Mouse (Mus musculus) heart, postnatal 0 days (tissue): ENCODE data around the gene Scgb1c1. TPM values are rescaled to one million over a fixed set of nuclear protein-coding genes. Genes with fewer than 3 reads are reported as not detected.

ENCODE experiments used
- ATAC-seq: fragments of 200-750 bp; cut with Nextera tagmentation; 2 replicates; pipeline ENCODE4 v1.8.0; 2017; ENCODE audit warnings: low read depth, moderate number of reproducible peaks, moderate library complexity; ENCODE audit not compliant: insufficient read depth
- DNase-seq: peaks from one replicate; pipeline ENCODE4 v3.0.0-alpha.2; 2016; ENCODE audit warnings: low spot score
- H3K27ac ChIP-seq: fragments of 300-500 bp; sonication (generic); 2 replicates; pipeline ENCODE4 v1.5.1; 2014; ENCODE audit warnings: low read depth, mild to moderate bottlenecking
- H3K27me3 ChIP-seq: fragments of 300-500 bp; sonication (generic); 2 replicates; pipeline ENCODE4 v1.6.1; 2014; ENCODE audit warnings: low read length, mixed read lengths; ENCODE audit not compliant: control insufficient read depth, insufficient read depth
- H3K36me3 ChIP-seq: fragments of 300-500 bp; sonication (generic); replicated peaks from 2 replicates; pipeline ENCODE4 v1.6.1; 2014; ENCODE audit warnings: low read length, mixed read lengths; ENCODE audit not compliant: control insufficient read depth, insufficient read depth
- H3K4me1 ChIP-seq: fragments of 300-500 bp; sonication (generic); 2 replicates; pipeline ENCODE4 v1.6.1; 2014; ENCODE audit warnings: antibody characterized with exemption; ENCODE audit not compliant: control insufficient read depth, insufficient read depth
- H3K4me2 ChIP-seq: fragments of 300-500 bp; sonication (generic); 2 replicates; pipeline ENCODE4 v1.6.1; 2014; ENCODE audit warnings: low read depth, mild to moderate bottlenecking, low read length, moderate library complexity
- H3K4me3 ChIP-seq: fragments of 300-500 bp; sonication (generic); 2 replicates; pipeline ENCODE4 v1.5.1; 2014; ENCODE audit warnings: low read depth, low read length
- H3K9ac ChIP-seq: fragments of 300-500 bp; sonication (generic); replicated peaks from 2 replicates; pipeline ENCODE4 v1.6.1; 2014; ENCODE audit warnings: low read depth, low read length, mixed read lengths
- H3K9me3 ChIP-seq: fragments of 300-500 bp; sonication (generic); replicated peaks from 2 replicates; pipeline ENCODE4 v1.6.1; 2016; ENCODE audit warnings: low read length; ENCODE audit not compliant: control insufficient read depth
- CTCF ChIP-seq: IDR thresholded peaks from 2 replicates; pipeline ENCODE4 v1.5.1; 2016; ENCODE audit warnings: antibody characterized with exemption, control low read depth, low read depth
- EP300 ChIP-seq: IDR thresholded peaks from 2 replicates; pipeline ENCODE4 v1.6.1; 2016; ENCODE audit warnings: antibody characterized with exemption, low read depth
- WGBS: fragments of 180-500 bp; shearing (Covaris S2); extraction: QIAGEN DNeasy Blood & Tissue Kit; methylation state at CpG from one replicate; pipeline ENCODE4 v1.1.7; 2014; 5-methylcytosine and 5-hydroxymethylcytosine counted together
- polyA plus RNA-seq: library from polyadenylated mRNA; unstranded; fragments of >200 nt; fragmentation: Nextera tagmentation; extraction: Ambion mirVana; gene quantifications from 2 replicates; pipeline ENCODE4 v1.2.1, GENCODE M21; 2015
- total RNA-seq: library from RNA; depleted of rRNA; stranded (reverse); fragments of >200 nt; gene quantifications from 2 replicates; pipeline ENCODE4 v1.2.3, GENCODE M21; 2014; ENCODE audit warnings: low replicate concordance; rRNA removed

The Scgb1c1 gene
- total RNA-seq (0.80 TPM in 1 of 2 replicates, not detected in the other), polyA plus RNA-seq (8.7 and 11.0 TPM in 2 replicates)

- Histone ChIP-seq H3K4me3 (no peak within 1 kb of the TSS), H3K9ac (no peak within 1 kb of the TSS), H3K4me1 (no peaks in the 10 kb centered on the region), H3K36me3 (no peaks in the 10 kb centered on the region), H3K9me3 (no peaks in the 10 kb centered on the region), H3K4me2 (no peak within 1 kb of the TSS), H3K27ac (no peak within 1 kb of the TSS), H3K27me3 (peaks cover 26% of the 10 kb centered on the region; the same call in 1 of the 2 replicates)
- DNase-seq (peak; percentile 81), ATAC-seq (peak; percentile 86)
- peak; percentile 87 for TF ChIP-seq CTCF
- no peak; the same call in 1 of the 2 replicates for TF ChIP-seq EP300
- 17% methylated on average over 14 of the region's 14 CpGs for WGBS
Measured at GRCm38 (mm10) chr7:140844905-140845665, at the start of gene Scgb1c1. TSS of gene Scgb1c1 (plus strand) at chr7:140845547.

DNA sequence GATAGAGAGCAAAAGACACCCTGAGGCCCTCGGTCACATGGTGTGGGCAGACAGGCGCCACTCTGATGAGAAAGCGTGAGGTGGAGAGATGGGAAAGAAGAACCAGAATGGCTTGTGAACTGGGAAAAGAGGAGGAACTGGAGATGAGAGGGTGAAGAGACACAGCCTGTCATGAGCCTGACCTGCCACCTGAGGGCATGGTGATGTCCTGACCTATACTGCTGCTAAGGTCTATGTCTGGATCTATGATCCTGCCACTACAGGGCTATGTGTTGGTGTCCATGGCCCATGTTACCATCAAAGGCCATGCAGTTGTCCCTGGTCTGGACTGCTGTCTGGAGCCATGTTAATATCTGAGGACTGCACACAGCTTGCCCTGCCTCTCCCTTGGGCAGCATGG is 47.7 kb upstream of the Scgb1c1 start:
- no peak for DNase-seq
- no peak for ATAC-seq
- H3K9me3 ChIP-seq = no peaks in the 10 kb centered on the region
- no peak overlapping the region for H3K27ac ChIP-seq
- no peaks in the 10 kb centered on the region for H3K27me3 ChIP-seq
- no peak overlapping the region for H3K4me2 ChIP-seq
- TF ChIP-seq CTCF = no peak
- TF ChIP-seq EP300 = no peak
- 84% methylated on average over 3 of the region's 3 CpGs for WGBS
- no peak overlapping the region for H3K9ac ChIP-seq
- no peak overlapping the region for H3K4me3 ChIP-seq
- no peaks in the 10 kb centered on the region for H3K4me1 ChIP-seq
- H3K36me3 ChIP-seq = no peaks in the 10 kb centered on the region

DNA sequence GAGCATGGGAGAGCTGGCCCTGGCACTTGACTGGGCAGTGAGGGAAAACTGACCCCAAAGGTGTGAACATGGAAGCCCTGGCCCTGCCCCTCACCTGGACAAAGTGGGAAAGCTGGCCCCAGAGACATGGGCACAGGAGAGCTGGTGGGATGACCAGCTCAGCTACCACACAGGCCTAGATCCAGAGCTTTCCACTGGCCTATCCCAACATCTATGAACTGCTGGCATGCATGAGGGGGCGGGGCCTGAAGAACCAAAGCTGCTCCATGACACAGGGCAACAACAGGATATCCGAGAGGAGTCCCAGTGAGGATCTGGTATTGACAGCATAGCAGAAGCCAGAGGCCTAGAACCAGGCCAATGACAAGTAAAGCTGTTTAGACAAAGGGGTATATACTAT is 47.1 kb upstream of the Scgb1c1 start:
- WGBS = 44% methylated on average over 2 of the region's 2 CpGs
- H3K27me3 ChIP-seq = no peaks in the 10 kb centered on the region
- H3K4me3 ChIP-seq = no peak overlapping the region
- H3K9me3 ChIP-seq = no peaks in the 10 kb centered on the region
- ATAC-seq = no peak
- H3K36me3 ChIP-seq = no peaks in the 10 kb centered on the region
- H3K9ac ChIP-seq = no peak overlapping the region
- no peak overlapping the region for H3K4me2 ChIP-seq
- no peak for DNase-seq
- no peak overlapping the region for H3K27ac ChIP-seq
- no peaks in the 10 kb centered on the region for H3K4me1 ChIP-seq
- TF ChIP-seq EP300 (no peak), CTCF (no peak)

DNA sequence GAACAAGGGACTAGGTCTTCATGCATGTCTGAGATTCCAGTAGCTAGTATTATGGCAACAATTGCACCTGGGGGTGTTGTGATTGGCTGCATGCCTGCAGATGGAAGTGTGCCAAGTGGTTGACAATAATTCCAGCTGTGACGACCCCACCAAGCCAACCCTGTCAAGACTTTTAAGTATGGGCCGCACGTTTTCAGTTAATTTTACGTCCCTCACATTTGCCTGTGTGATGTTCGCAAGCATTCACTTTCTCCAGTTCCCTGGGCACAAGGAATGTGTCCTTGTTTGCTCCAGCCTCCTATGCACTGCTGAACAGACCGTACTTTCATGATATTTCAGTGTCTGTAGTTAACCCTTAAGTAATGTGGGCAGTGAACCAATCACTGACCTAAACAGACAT is 42.7 kb upstream of the Scgb1c1 start:
- Histone ChIP-seq H3K27ac (no peak overlapping the region), H3K4me2 (no peak overlapping the region), H3K36me3 (no peaks in the 10 kb centered on the region), H3K9me3 (no peaks in the 10 kb centered on the region), H3K9ac (no peak overlapping the region), H3K4me3 (no peak overlapping the region), H3K4me1 (no peaks in the 10 kb centered on the region), H3K27me3 (no peaks in the 10 kb centered on the region)
- no peak for ATAC-seq
- 68% methylated on average over 6 of the region's 6 CpGs for WGBS
- no peak for DNase-seq
- no peak for TF ChIP-seq EP300
- TF ChIP-seq CTCF = no peak

GRCm38 (mm10) chr7:140805704-140806103 is 39.6 kb upstream of the Scgb1c1 start:
- WGBS = 18% methylated on average over 1 of the region's 1 CpGs
- TF ChIP-seq CTCF (peak; percentile 44), EP300 (no peak)
- Histone ChIP-seq H3K27me3 (no peaks in the 10 kb centered on the region), H3K9ac (no peak overlapping the region), H3K4me1 (no peaks in the 10 kb centered on the region), H3K9me3 (no peaks in the 10 kb centered on the region), H3K36me3 (no peaks in the 10 kb centered on the region), H3K4me3 (no peak overlapping the region), H3K4me2 (no peak overlapping the region), H3K27ac (no peak overlapping the region)
- ATAC-seq (no peak), DNase-seq (no peak)
